Mouse (Mus musculus) right cerebral cortex, adult 18-20 months (tissue): Measurements from ENCODE around the gene Cdk5rap1.

Experiments
- DNase-seq: peaks from one replicate; pipeline ENCODE4 v3.0.0; 2022; ENCODE audit warnings: mixed read lengths

The Cdk5rap1 gene

GRCm38 (mm10) chr2:154372842-154373500 is at the start of gene Cdk5rap1:
Gene Cdk5rap1, minus strand, starts transcription at chr2:154373010.
- no peak for DNase-seq

- no peak for DNase-seq
Observed at GRCm38 (mm10) chr2:154422181-154422580, 49.4 kb upstream of the Cdk5rap1 start.

GRCm38 (mm10) chr2:154420942-154421731 is 48.3 kb upstream of the Cdk5rap1 start:
- no peak for DNase-seq

- DNase-seq: no peak
Observed at GRCm38 (mm10) chr2:154419631-154420515, 47.1 kb upstream of the Cdk5rap1 start.

GRCm38 (mm10) chr2:154418001-154418400 is 45.2 kb upstream of the Cdk5rap1 start:
- DNase-seq: no peak

GRCm38 (mm10) chr2:154417107-154417506 is 44.3 kb upstream of the Cdk5rap1 start:
- peak; percentile 70 for DNase-seq

GRCm38 (mm10) chr2:154412018-154412666 is 39.3 kb upstream of the Cdk5rap1 start:
- DNase-seq: peak; percentile 52

GRCm38 (mm10) chr2:154410355-154410754 is 37.5 kb upstream of the Cdk5rap1 start:
- DNase-seq: peak; percentile 61

- DNase-seq: peak; percentile 75
Observed at GRCm38 (mm10) chr2:154407643-154408445, 35.0 kb upstream of the Cdk5rap1 start, which contains the start of gene Snta1. Gene Snta1, minus strand, starts transcription at chr2:154408099.

- peak; percentile 10 for DNase-seq
Observed at GRCm38 (mm10) chr2:154407063-154407642, 34.3 kb upstream of the Cdk5rap1 start.

- no peak for DNase-seq
Observed at GRCm38 (mm10) chr2:154405447-154405994, 32.7 kb upstream of the Cdk5rap1 start.

- DNase-seq: peak; percentile 15
Observed at GRCm38 (mm10) chr2:154402811-154403210, 30.0 kb upstream of the Cdk5rap1 start.

- DNase-seq: no peak
Observed at GRCm38 (mm10) chr2:154401976-154402375, 29.2 kb upstream of the Cdk5rap1 start.

GRCm38 (mm10) chr2:154399325-154399724 is 26.5 kb upstream of the Cdk5rap1 start:
- DNase-seq: peak; percentile 51

- DNase-seq: no peak
Observed at GRCm38 (mm10) chr2:154398267-154398666, 25.5 kb upstream of the Cdk5rap1 start.

- DNase-seq: no peak
Observed at GRCm38 (mm10) chr2:154396529-154396928, 23.7 kb upstream of the Cdk5rap1 start.

- DNase-seq: no peak
Observed at GRCm38 (mm10) chr2:154394602-154395001, 21.8 kb upstream of the Cdk5rap1 start.

GRCm38 (mm10) chr2:154390180-154390964 is 17.6 kb upstream of the Cdk5rap1 start:
- DNase-seq: peak; percentile 57

GRCm38 (mm10) chr2:154379103-154379502 is 6.3 kb upstream of the Cdk5rap1 start:
- DNase-seq: peak; percentile 95
